Mouse (Mus musculus): Measurements from ENCODE around the gene Igsf21.
A peak's percentile ranks its signal among the peaks of the same experiment; 100 is the strongest.

Gene Igsf21

GRCm38 (mm10) chr4:140246180-140247005, at the start of gene Igsf21:
Gene Igsf21 (minus strand): TSS chr4:140246784.
- DNase-seq (ENCODE audit: low spot score in 2 of 2) = no peak

GRCm38 (mm10) chr4:140285726-140286316, 39.2 kb upstream of the Igsf21 start:
- DNase-seq (ENCODE audit: low spot score in 2 of 2) = no peak

GRCm38 (mm10) chr4:140283398-140283797, 36.8 kb upstream of the Igsf21 start:
- peak in 1 of 2 experiments; percentile 64 for DNase-seq (ENCODE audit: low spot score in 2 of 2)

- no peak for DNase-seq (ENCODE audit: low spot score in 2 of 2)
These were observed 31.7 kb upstream of the Igsf21 start for GRCm38 (mm10) chr4:140278269-140278668.

GRCm38 (mm10) chr4:140271913-140272312, 25.3 kb upstream of the Igsf21 start:
- DNase-seq (ENCODE audit: low spot score in 2 of 2) = no peak

GRCm38 (mm10) chr4:140270451-140270850, 23.9 kb upstream of the Igsf21 start:
- DNase-seq (ENCODE audit: low spot score in 2 of 2) = no peak

GRCm38 (mm10) chr4:140269184-140269840, 22.7 kb upstream of the Igsf21 start:
- no peak for DNase-seq (ENCODE audit: low spot score in 2 of 2)

GRCm38 (mm10) chr4:140267835-140268234, 21.3 kb upstream of the Igsf21 start:
- no peak for DNase-seq (ENCODE audit: low spot score in 2 of 2)

- no peak for DNase-seq (ENCODE audit: low spot score in 2 of 2)
These were observed 20.5 kb upstream of the Igsf21 start for GRCm38 (mm10) chr4:140267086-140267485.

GRCm38 (mm10) chr4:140258968-140259367, 12.4 kb upstream of the Igsf21 start:
- peak; percentile 43 to 73 for DNase-seq (ENCODE audit: low spot score in 2 of 2)

GRCm38 (mm10) chr4:140252369-140252768, 5.8 kb upstream of the Igsf21 start:
- no peak for DNase-seq (ENCODE audit: low spot score in 2 of 2)

GRCm38 (mm10) chr4:140249011-140249744, 2.6 kb upstream of the Igsf21 start:
- DNase-seq (ENCODE audit: low spot score in 2 of 2) = no peak

- DNase-seq (ENCODE audit: low spot score in 2 of 2) = no peak
These were observed 1.8 kb upstream of the Igsf21 start for GRCm38 (mm10) chr4:140248396-140248795.

- DNase-seq (ENCODE audit: low spot score in 2 of 2) = no peak
These were observed 721 bp upstream of the Igsf21 start for GRCm38 (mm10) chr4:140247006-140248003.

GRCm38 (mm10) chr4:140245286-140246179, 1.1 kb downstream of the Igsf21 start:
- DNase-seq (ENCODE audit: low spot score in 2 of 2) = no peak

- DNase-seq (ENCODE audit: low spot score in 2 of 2) = no peak
These were observed 1.7 kb downstream of the Igsf21 start for GRCm38 (mm10) chr4:140244835-140245234.

- no peak for DNase-seq (ENCODE audit: low spot score in 2 of 2)
These were observed 2.3 kb downstream of the Igsf21 start for GRCm38 (mm10) chr4:140244161-140244813.

GRCm38 (mm10) chr4:140243231-140243630, 3.4 kb downstream of the Igsf21 start:
- no peak for DNase-seq (ENCODE audit: low spot score in 2 of 2)

- DNase-seq (ENCODE audit: low spot score in 2 of 2) = no peak
These were observed 4.3 kb downstream of the Igsf21 start for GRCm38 (mm10) chr4:140242291-140242690.

Measured in urinary bladder, postnatal 4 days (tissue).